Mouse (Mus musculus): ENCODE measurements around the gene Brdt. TPM values are rescaled to one million over a fixed set of nuclear protein-coding genes. Genes with fewer than 3 reads are reported as not detected.

Gene Brdt
- polyA plus RNA-seq, 1 experiment from 2014 or later: 0.62 TPM

- Histone ChIP-seq H3K9me3 (replicated peaks) (no peaks in the 10 kb centered on the region), H3K4me3 (no peak overlapping the region), H3K36me3 (no peaks in the 10 kb centered on the region), H3K4me1 (replicated peaks) (no peaks in the 10 kb centered on the region), H3K27ac (no peak overlapping the region), H3K4me2 (no peak overlapping the region), H3K9ac (no peak overlapping the region), H3K27me3 (no peaks in the 10 kb centered on the region)
- WGBS: 25% methylated on average over 1 of the region's 1 CpGs
- no peak for ATAC-seq (replicated peaks; ENCODE audit: insufficient number of reproducible peaks, insufficient read depth, low FRiP score, low read depth)
Observed at GRCm38 (mm10) chr5:107421676-107422075, 90.7 kb downstream of the Brdt start.

GRCm38 (mm10) chr5:107431249-107431648 is 100.3 kb downstream of the Brdt start, which contains the start of gene Lpcat2b:
Gene Lpcat2b (plus strand): TSS chr5:107431549.
- ATAC-seq (replicated peaks; ENCODE audit: insufficient number of reproducible peaks, insufficient read depth, low FRiP score, low read depth): no peak
- H3K9me3 ChIP-seq (replicated peaks): no peaks in the 10 kb centered on the region
- no peak within 1 kb of the TSS for H3K4me3 ChIP-seq
- H3K4me1 ChIP-seq (replicated peaks): no peaks in the 10 kb centered on the region
- WGBS: 77% methylated on average over 3 of the region's 3 CpGs
- no peak within 1 kb of the TSS for H3K4me2 ChIP-seq
- H3K9ac ChIP-seq: no peak within 1 kb of the TSS
- H3K27me3 ChIP-seq: peaks cover 7% of the 10 kb centered on the region; the same call in 1 of the 2 replicates
- no peaks in the 10 kb centered on the region for H3K36me3 ChIP-seq
- H3K27ac ChIP-seq: no peak within 1 kb of the TSS

- Histone ChIP-seq H3K36me3 (no peaks in the 10 kb centered on the region), H3K9ac (no peak overlapping the region), H3K4me1 (replicated peaks) (peaks cover 8% of the 10 kb centered on the region), H3K9me3 (replicated peaks) (no peaks in the 10 kb centered on the region), H3K4me2 (no peak overlapping the region), H3K27me3 (peaks cover 7% of the 10 kb centered on the region; the same call in 1 of the 2 replicates), H3K27ac (no peak overlapping the region), H3K4me3 (no peak overlapping the region)
- WGBS: 68% methylated on average over 5 of the region's 5 CpGs
- ATAC-seq (replicated peaks; ENCODE audit: insufficient number of reproducible peaks, insufficient read depth, low FRiP score, low read depth): no peak
Observed at GRCm38 (mm10) chr5:107434001-107434400, 103.0 kb downstream of the Brdt start.

- Histone ChIP-seq H3K36me3 (no peaks in the 10 kb centered on the region), H3K9me3 (replicated peaks) (no peaks in the 10 kb centered on the region), H3K9ac (no peak overlapping the region), H3K4me3 (no peak overlapping the region), H3K27me3 (peaks cover 4% of the 10 kb centered on the region; the same call in 1 of the 2 replicates), H3K4me1 (replicated peaks) (peaks cover 8% of the 10 kb centered on the region), H3K27ac (no peak overlapping the region), H3K4me2 (no peak overlapping the region)
- WGBS: 83% methylated on average over 6 of the region's 6 CpGs
- ATAC-seq (replicated peaks; ENCODE audit: insufficient number of reproducible peaks, insufficient read depth, low FRiP score, low read depth): no peak
Observed at GRCm38 (mm10) chr5:107436185-107436584, 105.2 kb downstream of the Brdt start.

Other genes starting within 250 kb of the Brdt start
- 16.8 and 23.8 TPM in 2 replicates for gene Tgfbr3, start 41.5 kb upstream of the Brdt start, polyA plus RNA-seq (2015; fragmentation: Nextera tagmentation; extraction: Ambion mirVana)
- gene Ephx4, start 71.6 kb downstream of the Brdt start, polyA plus RNA-seq (2015; fragmentation: Nextera tagmentation; extraction: Ambion mirVana): 1.0 and 1.4 TPM in 2 replicates
- gene Lpcat2b, start 100.4 kb downstream of the Brdt start, polyA plus RNA-seq (2015; fragmentation: Nextera tagmentation; extraction: Ambion mirVana): not detected in 2 replicates
- 2.7 and 3.7 TPM in 2 replicates for gene Btbd8, start 106.8 kb downstream of the Brdt start, polyA plus RNA-seq (2015; fragmentation: Nextera tagmentation; extraction: Ambion mirVana)
- gene Gm42669, start 176.5 kb downstream of the Brdt start, polyA plus RNA-seq (2015; fragmentation: Nextera tagmentation; extraction: Ambion mirVana): 0.23 and 0.26 TPM in 2 replicates
- gene 1700028K03Rik, start 203.6 kb downstream of the Brdt start, polyA plus RNA-seq (2015; fragmentation: Nextera tagmentation; extraction: Ambion mirVana): 0.05 and 0.06 TPM in 2 replicates

Measured in heart, embryonic 15.5 days (tissue).